In the genomic region with DNA sequence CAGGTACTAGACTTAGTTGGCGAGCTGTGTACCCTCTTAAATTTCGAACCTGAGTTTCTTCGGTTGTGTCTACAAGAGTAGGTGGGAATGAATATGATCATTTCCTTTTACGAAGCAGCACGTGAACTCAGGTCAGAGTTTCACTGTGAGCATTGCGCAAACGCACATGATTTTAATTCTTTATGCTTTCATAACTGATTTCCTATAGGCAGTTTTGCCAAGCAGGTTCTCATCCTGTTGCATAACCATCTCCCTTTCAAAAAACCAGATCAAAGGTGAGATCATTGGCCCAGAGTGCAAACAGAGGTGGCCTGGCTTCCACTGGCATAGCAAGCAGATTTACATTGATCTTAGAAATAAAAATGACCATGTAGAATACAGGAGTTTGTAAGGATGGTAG, we compare ENCODE assay signal across 23 mouse cellular contexts.
DNase-seq lines count a peak whose midpoint lies in the region; ATAC-seq and TF ChIP-seq lines count a peak whose summit lies in the region.
"Had no signal": no experiment of that assay in that cellular context is flagged by ENCODE, and none has a peak within 500 bp of the region (broad histone marks: within the 10 kb centered on the region; RNA-seq: fewer than 3 reads in every experiment).

No protein-coding gene starts in this region.

- no peaks in the 10 kb centered on the region for H3K9me3 ChIP-seq in lung, postnatal 0 days (ENCODE audit: low read length)
- H3K9me3 ChIP-seq in intestine, embryonic 15.5 days: no peaks in the 10 kb centered on the region
- H3K9me3 ChIP-seq: embryonic facial prominence, embryonic 12.5 days; forebrain, embryonic 12.5 days; heart, embryonic 10.5 days; lung, embryonic 15.5 days; midbrain, embryonic 15.5 days; neural tube, embryonic 13.5 days had no signal

- DNase-seq in lung, postnatal 0 days (ENCODE audit: low spot score): peak; percentile 55
- DNase-seq in lung, postnatal 10 days: no peak
- DNase-seq in layer of hippocampus, postnatal 25 days (ENCODE audit: extremely low spot score in 1 of 2, low spot score in 1 of 2): no peak
- no peak for DNase-seq in layer of hippocampus, adult 9-11 months
- no peak for DNase-seq in heart, adult 18-20 months
- DNase-seq: adrenal gland, adult 8-10 months; cerebellum, adult 18-20 months; cerebellum, postnatal 25 days; gastrocnemius, postnatal 36 days; kidney, adult 18-20 months; kidney, postnatal 4 days; right cerebral cortex, postnatal 25 days; thymus, postnatal 4 days had no signal

- no peak overlapping the region for H3K4me2 ChIP-seq in lung, postnatal 0 days (replicated peaks; ENCODE audit: low read depth, low read length)
- H3K4me2 ChIP-seq in intestine, embryonic 15.5 days (replicated peaks): no peak overlapping the region
- H3K4me2 ChIP-seq: embryonic facial prominence, embryonic 12.5 days; forebrain, embryonic 12.5 days; lung, embryonic 15.5 days; midbrain, embryonic 15.5 days; neural tube, embryonic 13.5 days had no signal

- no peak overlapping the region for H3K9ac ChIP-seq in lung, postnatal 0 days (replicated peaks; ENCODE audit: low read depth)
- H3K9ac ChIP-seq in intestine, embryonic 15.5 days: no peak overlapping the region
- H3K9ac ChIP-seq: embryonic facial prominence, embryonic 12.5 days; forebrain, embryonic 12.5 days; lung, embryonic 15.5 days; midbrain, embryonic 15.5 days; neural tube, embryonic 13.5 days had no signal

- peak; percentile 46 for ATAC-seq in lung, postnatal 0 days
- peak; percentile 52 for ATAC-seq in intestine, embryonic 15.5 days
- peak; percentile 12; the same call in 1 of the 2 replicates for ATAC-seq in megakaryocyte, adult 5-6 weeks (ENCODE audit: poor library complexity, severe bottlenecking)
- ATAC-seq: hindbrain, postnatal 0 days; midbrain, embryonic 15.5 days had no signal

- TF ChIP-seq CTCF in lung, postnatal 0 days (IDR thresholded peaks at IDR 0.05): no peak

- H3K27me3 ChIP-seq in lung, postnatal 0 days (replicated peaks; ENCODE audit: insufficient read depth, low read length): no peaks in the 10 kb centered on the region
- no peaks in the 10 kb centered on the region for H3K27me3 ChIP-seq in intestine, embryonic 15.5 days (replicated peaks)
- H3K27me3 ChIP-seq: embryonic facial prominence, embryonic 12.5 days; forebrain, embryonic 12.5 days; lung, embryonic 15.5 days; midbrain, embryonic 15.5 days; neural tube, embryonic 13.5 days had no signal

- WGBS in lung, postnatal 0 days: 78% methylated on average over 7 of the region's 7 CpGs
- 85% methylated on average over 7 of the region's 7 CpGs for WGBS in intestine, embryonic 15.5 days

- H3K27ac ChIP-seq in lung, postnatal 0 days (ENCODE audit: low read length): no peak overlapping the region
- H3K27ac ChIP-seq in brown adipose tissue, adult 24 weeks (replicated peaks; ENCODE audit: low read depth, low read length): peak overlapping the region; percentile 67
- peak overlapping the region; percentile 70; the same call in 1 of the 2 replicates for H3K27ac ChIP-seq in intestine, embryonic 15.5 days
- H3K27ac ChIP-seq: embryonic facial prominence, embryonic 12.5 days; forebrain, embryonic 12.5 days; heart, embryonic 10.5 days; hindbrain, postnatal 0 days; lung, embryonic 15.5 days; midbrain, embryonic 15.5 days; neural tube, embryonic 13.5 days had no signal

- H3K4me1 ChIP-seq in lung, postnatal 0 days (ENCODE audit: insufficient read depth, low read depth, low read length): 0 out of 2 replicates have a peak, but pooled peaks cover 5% of the 10 kb centered on the region
- no peaks in the 10 kb centered on the region for H3K4me1 ChIP-seq in brown adipose tissue, adult 24 weeks (ENCODE audit: control insufficient read depth, insufficient read depth, insufficient read length, low read length)
- peaks cover 12% of the 10 kb centered on the region; the same call in 1 of the 2 replicates for H3K4me1 ChIP-seq in intestine, embryonic 15.5 days (replicated peaks)
- H3K4me1 ChIP-seq: embryonic facial prominence, embryonic 12.5 days; forebrain, embryonic 12.5 days; heart, embryonic 10.5 days; lung, embryonic 15.5 days; midbrain, embryonic 15.5 days; neural tube, embryonic 13.5 days had no signal

- TF ChIP-seq EP300 in lung, postnatal 0 days (IDR thresholded peaks at IDR 0.05): peak; percentile 54; the same call in 1 of the 2 replicates

- H3K4me3 ChIP-seq in lung, postnatal 0 days (ENCODE audit: low read depth, low read length): no peak overlapping the region
- H3K4me3 ChIP-seq in brown adipose tissue, adult 24 weeks (ENCODE audit: insufficient read depth, low read depth, low read length): no peak overlapping the region
- no peak overlapping the region for H3K4me3 ChIP-seq in intestine, embryonic 15.5 days (replicated peaks)
- H3K4me3 ChIP-seq: embryonic facial prominence, embryonic 12.5 days; forebrain, embryonic 12.5 days; heart, embryonic 10.5 days; lung, embryonic 15.5 days; midbrain, embryonic 15.5 days; neural tube, embryonic 13.5 days had no signal

- H3K36me3 ChIP-seq in lung, postnatal 0 days (ENCODE audit: insufficient read depth, low read length): peaks cover 30% of the 10 kb centered on the region; the same call in 1 of the 2 replicates
- peaks cover 19% of the 10 kb centered on the region for H3K36me3 ChIP-seq in intestine, embryonic 15.5 days
